Mouse (Mus musculus): ENCODE data around the gene Gm20696.

Gene Gm20696

DNA sequence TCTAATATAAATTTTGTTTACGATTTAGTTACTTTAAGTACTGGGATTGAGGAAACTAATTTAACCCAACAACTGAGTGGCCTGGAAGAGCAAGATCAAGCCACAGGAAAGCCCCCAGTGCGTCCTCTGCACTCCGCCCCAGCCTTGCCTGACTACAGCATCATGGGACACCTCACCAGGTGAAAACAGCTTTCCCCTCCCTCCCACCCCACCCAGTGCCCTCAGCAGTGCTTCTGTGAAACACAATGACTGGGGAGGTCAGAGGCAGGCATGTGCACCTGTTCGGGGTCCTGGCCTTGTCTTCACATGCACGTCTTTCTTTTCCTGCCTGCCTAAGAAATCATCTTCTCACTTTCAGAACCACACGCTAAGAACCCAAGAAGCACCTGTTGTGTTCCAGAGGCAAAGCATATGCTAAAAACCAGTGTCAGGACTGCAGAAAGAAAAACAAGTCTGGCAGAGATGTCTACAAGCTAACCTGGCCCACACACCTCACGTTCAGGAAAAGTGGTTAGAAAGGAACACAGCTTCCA is 150.9 kb downstream of the Gm20696 start:
- no peak for DNase-seq

GRCm38 (mm10) chr6:99511862-99512261 is 154.7 kb downstream of the Gm20696 start:
- DNase-seq, result no peak

- DNase-seq, result peak; percentile 52
These were observed 157.4 kb downstream of the Gm20696 start for GRCm38 (mm10) chr6:99509189-99509592.

- no peak for DNase-seq
These were observed 159.8 kb downstream of the Gm20696 start for GRCm38 (mm10) chr6:99506816-99507215.

DNA sequence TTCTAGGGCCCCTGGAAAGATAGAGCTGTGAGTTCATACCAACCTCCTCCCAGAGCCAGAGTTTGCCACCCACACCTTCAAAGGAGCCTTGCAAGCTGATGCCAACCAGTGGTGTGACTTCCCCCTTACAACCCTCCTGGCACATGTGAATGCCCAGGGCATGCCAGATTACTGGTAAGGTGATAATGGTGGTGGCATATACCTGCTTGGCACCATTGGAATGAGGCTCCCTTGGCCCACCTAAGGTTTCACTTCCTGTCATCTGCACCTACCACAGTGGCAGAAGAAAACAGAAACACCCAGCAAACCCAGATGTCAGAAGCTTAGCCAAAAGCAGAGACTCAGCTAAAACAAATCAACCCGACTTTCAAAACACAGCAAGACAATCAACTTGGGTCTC is 162.9 kb downstream of the Gm20696 start:
- DNase-seq, result no peak

- DNase-seq, result no peak
These were observed 163.9 kb downstream of the Gm20696 start for GRCm38 (mm10) chr6:99502727-99503126.

GRCm38 (mm10) chr6:99502314-99502713 is 164.3 kb downstream of the Gm20696 start:
- no peak for DNase-seq

DNA sequence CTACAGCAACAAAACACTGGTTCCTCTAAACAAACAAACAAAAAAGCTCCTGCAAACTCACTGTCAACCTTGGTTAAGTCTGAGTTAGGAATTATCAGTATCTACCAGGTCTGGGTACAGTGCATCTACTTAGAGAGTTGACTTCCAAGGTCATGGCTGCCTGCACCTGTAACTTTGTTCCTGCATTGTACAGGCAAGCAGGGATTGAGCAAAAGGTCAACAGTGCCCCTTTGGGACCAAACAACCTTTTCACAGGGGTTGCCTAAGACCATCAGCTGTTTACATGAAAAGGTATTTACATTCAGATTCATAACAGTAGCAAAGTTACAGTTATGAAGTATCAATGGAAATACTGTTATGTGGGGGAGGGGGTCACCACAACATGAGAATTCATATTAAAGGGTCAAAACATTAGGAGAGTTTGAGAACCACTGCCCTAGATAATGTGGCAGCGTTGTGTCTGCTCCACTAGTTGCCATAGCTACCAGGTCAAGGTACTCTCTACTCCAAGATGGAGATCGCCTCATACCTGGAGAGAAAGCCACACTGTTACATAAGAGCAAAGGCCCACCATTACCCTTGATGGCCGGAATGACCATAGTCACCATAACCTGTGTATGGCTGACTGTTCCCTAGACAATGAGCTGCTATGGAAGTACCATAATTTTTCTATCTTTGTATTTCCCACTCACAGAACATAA is 165.9 kb downstream of the Gm20696 start:
- DNase-seq, result no peak

- DNase-seq, result no peak
These were observed 168.5 kb downstream of the Gm20696 start for GRCm38 (mm10) chr6:99498082-99498481.

DNA sequence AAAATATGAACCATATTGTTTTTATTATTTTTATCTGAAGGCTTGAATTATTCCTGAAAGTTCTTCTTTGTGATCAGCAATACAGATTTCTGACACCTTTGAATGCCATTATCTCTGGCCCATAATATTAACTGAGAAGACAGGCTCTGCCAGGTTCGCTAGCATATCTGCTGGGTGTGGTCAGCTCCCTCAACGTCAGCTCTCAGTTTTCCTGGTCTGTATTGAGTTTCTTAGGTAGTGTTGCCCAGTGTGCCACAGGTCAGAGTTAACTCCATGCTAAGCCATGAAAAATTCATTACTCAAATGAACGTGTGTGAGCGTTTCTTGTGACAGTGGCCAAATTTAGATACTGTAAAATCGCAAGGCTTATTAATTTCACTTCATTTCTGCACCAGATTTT is 170.5 kb downstream of the Gm20696 start:
- DNase-seq, result no peak

- DNase-seq, result no peak
These were observed 173.7 kb downstream of the Gm20696 start for GRCm38 (mm10) chr6:99492937-99493336.

- no peak for DNase-seq
These were observed 174.5 kb downstream of the Gm20696 start for GRCm38 (mm10) chr6:99491979-99492544.

DNA sequence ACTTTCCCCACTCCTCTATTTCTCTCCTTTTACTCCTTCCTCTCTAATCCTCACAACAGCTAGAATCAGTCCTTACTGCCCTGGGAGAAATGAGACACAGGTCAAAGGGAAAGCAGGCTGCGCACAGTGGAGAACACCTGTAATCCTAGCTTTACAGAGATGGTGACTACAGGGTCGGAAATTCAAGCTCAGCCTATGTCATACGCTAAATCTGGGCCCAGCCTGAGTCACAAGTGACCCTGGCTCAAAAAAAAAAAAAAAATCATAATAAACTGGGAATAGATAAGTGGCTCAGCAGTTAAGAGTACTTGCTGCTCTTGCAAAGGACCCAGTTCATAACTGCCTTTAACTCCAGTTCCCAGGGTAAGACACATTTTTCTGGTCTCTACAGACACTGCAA is 175.5 kb downstream of the Gm20696 start:
- no peak for DNase-seq

- no peak for DNase-seq
These were observed 176.5 kb downstream of the Gm20696 start for GRCm38 (mm10) chr6:99489900-99490648.

DNA sequence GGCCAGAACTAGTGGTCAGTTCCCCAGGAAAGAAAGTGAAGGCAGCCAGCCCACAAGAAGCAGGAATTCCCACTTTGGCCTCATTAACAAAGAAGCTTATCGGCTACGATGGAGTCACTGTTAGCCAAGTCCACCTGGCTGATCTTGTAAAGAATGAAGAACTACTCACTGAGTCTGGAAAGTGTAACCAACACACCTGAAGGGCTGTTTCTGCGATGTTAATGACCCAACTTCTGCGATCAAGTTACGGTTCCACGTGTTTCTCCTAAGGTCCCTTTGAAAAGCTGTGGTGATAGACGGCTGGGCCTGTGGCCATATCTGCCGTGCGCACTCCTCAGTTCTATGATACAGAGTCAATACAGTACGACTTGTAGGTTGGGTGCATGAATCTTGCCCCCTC is 177.2 kb downstream of the Gm20696 start:
- DNase-seq, result no peak

DNA sequence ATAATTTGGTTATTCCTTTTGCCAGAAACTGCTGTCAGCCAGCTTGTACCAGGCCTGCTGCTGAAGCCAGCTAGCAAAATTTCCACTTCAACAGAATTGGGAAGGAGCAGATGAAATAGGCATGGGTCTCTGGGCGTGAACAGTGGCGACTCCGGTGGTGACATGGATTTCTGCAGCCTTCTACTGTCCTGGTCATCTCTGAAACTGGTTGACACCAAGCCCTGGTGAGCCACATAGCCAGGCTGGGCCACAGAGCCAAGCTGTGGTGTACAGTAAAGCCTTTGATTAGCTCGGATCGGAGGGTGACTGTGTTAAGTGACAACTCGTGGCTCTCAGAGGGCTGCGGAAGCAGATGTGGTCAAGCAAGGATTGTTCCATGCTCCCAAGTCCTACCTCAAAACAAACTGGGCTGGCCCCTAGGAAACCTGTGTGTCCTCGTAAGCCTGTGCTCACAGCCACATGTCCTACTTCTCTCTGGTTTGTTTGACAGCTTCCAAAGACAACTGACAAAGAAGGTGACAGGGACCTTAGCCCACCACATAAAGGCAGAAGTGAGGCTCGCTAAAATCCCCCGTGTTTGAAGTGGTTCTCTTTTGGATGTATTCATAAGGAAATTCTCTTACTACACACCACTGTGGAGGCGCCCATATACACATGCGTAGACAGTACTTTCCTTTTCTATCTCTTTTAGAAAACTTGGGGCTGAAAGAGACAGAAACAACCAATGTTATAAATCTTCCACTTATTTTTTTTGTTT is 180.5 kb downstream of the Gm20696 start:
- peak; percentile 56 for DNase-seq

GRCm38 (mm10) chr6:99485217-99485883 is 181.2 kb downstream of the Gm20696 start:
- peak; percentile 85 for DNase-seq

DNA sequence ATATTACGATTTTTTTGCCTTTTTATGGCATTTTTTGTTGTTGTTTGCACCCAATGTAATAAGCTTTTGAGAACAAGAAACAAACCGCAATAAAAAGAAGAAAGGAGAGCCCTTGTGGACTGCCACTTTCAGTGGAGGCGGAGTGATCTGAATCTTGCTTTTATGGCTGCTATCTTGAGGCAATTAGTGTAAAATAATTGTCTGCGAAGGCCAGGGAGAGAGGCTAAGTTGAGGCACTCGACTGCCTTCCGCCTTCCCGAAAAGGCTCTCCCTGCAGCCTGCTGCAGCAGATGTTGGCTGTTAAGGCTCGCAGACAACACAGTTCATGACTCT is 181.7 kb downstream of the Gm20696 start:
- DNase-seq, result no peak

- DNase-seq, result no peak
These were observed 182.3 kb downstream of the Gm20696 start for GRCm38 (mm10) chr6:99484197-99484725.

- no peak for DNase-seq
These were observed 183.0 kb downstream of the Gm20696 start for GRCm38 (mm10) chr6:99483556-99483955.

DNA sequence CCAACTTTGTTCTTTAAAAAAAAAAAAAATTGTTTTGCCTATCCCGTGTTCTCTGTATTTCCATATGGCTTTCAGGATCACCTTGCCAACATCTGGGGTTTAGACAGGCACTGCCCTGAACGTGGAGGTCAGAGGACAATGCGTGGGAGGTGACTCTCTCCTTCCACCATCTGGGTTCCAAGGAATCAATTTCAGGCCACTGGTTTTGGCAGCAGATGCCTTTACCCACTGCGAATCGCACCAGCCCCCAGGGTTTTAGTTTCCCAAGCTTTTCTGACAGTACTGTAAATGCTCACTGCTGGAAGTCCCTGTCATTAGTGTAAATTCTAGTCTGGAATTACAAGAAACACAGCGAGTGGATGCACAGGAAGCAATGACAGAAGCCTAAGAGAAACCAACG is 185.0 kb downstream of the Gm20696 start:
- DNase-seq, result no peak

DNA sequence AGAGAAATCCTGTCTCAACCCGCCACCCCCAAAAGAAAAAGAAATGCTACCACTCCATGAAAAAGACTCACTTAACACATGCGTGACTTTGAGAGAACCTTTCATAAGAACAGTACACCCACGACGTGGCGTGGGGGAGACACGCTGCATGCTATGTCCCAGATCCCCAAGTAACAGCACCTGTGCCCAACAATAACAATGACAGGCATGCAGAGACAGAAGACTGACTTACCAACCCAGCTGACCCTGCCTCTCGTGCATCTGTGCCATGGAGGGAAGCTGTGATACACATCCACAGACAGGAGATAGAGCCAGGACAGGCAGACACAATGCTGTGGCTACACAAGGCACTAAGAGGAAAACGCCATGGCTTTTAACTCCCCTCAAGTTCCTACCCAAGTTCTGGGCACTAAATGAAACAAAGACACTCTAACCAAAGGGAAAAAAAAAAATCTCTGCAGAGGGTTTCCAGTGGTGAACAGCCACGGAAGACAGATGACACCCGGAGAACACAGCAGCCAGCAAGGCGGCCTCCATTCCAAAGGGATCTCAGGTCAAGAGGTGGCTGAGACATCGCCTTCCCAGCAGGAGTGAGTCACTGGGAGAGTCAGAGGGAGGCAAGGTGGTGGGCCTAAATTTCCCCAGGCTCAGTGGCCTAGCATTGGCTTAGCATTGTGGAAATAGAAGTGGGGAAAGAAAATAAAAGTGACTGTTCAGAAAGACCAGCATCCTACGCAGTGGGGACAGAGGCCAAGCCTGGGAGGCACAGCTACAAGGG is 187.5 kb downstream of the Gm20696 start:
- DNase-seq, result no peak
